Mouse (Mus musculus) megakaryocyte, embryonic 14.5 days (primary cell): ENCODE measurements around the gene Pacsin1. TPM values are rescaled to one million over a fixed set of nuclear protein-coding genes. Genes with fewer than 3 reads are reported as not detected.

Experiments used
- H3K27me3 ChIP-seq: replicated peaks from 2 replicates; pipeline ENCODE3; 2012; ENCODE audit warnings: inconsistent platforms
- H3K36me3 ChIP-seq: replicated peaks from 2 replicates; pipeline ENCODE3; 2012; ENCODE audit warnings: low read length, inconsistent platforms, mixed read lengths
- H3K4me1 ChIP-seq: 2 replicates; pipeline ENCODE4 v1.6.1; 2012; ENCODE audit warnings: inconsistent platforms
- H3K4me3 ChIP-seq: replicated peaks from 2 replicates; pipeline ENCODE3; 2012; ENCODE audit warnings: moderate library complexity, mild to moderate bottlenecking, inconsistent platforms
- H3K9me3 ChIP-seq: 2 replicates; pipeline ENCODE4 v1.6.1; 2012; ENCODE audit warnings: inconsistent platforms
- FLI1 ChIP-seq: IDR thresholded peaks from 2 replicates; pipeline ENCODE4 v1.6.1; 2012; ENCODE audit warnings: low read length, inconsistent platforms, mixed read lengths
- GATA1 ChIP-seq: IDR thresholded peaks from 3 replicates; pipeline ENCODE4 v1.6.1; 2012; ENCODE audit warnings: mixed read lengths, low read length, inconsistent platforms, borderline replicate concordance
- polyA plus RNA-seq: library from polyadenylated mRNA; stranded (reverse); fragments of >175 nt; gene quantifications from 2 replicates; pipeline ENCODE4 v1.2.3, GENCODE M21; 2012; ENCODE audit warnings: low replicate concordance; ENCODE audit not compliant: insufficient read depth

Gene Pacsin1
- polyA plus RNA-seq, 1 experiment = 0.36 TPM

- Histone ChIP-seq H3K27me3 (peaks cover 83% of the 10 kb centered on the region), H3K4me1 (peaks cover 32% of the 10 kb centered on the region), H3K9me3 (peaks cover 17% of the 10 kb centered on the region), H3K36me3 (no peaks in the 10 kb centered on the region), H3K4me3 (no peak overlapping the region)
- no peak for TF ChIP-seq FLI1
- no peak for TF ChIP-seq GATA1
These were observed 3.1 kb upstream of the Pacsin1 start for GRCm38 (mm10) chr17:27652046-27652790.

GRCm38 (mm10) chr17:27653253-27653959 lies 1.9 kb upstream of the Pacsin1 start:
- Histone ChIP-seq H3K4me1 (peaks cover 32% of the 10 kb centered on the region), H3K27me3 (peaks cover 81% of the 10 kb centered on the region), H3K4me3 (no peak overlapping the region), H3K36me3 (no peaks in the 10 kb centered on the region), H3K9me3 (peaks cover 11% of the 10 kb centered on the region)
- TF ChIP-seq FLI1 = no peak
- TF ChIP-seq GATA1 = no peak

GRCm38 (mm10) chr17:27656011-27656399 lies 696 bp downstream of the Pacsin1 start:
- peaks cover 20% of the 10 kb centered on the region for H3K4me1 ChIP-seq
- H3K9me3 ChIP-seq = peaks cover 23% of the 10 kb centered on the region
- peaks cover 72% of the 10 kb centered on the region for H3K27me3 ChIP-seq
- H3K36me3 ChIP-seq = no peaks in the 10 kb centered on the region
- H3K4me3 ChIP-seq = peak overlapping the region; percentile 83
- TF ChIP-seq FLI1 (no peak), GATA1 (no peak)

GRCm38 (mm10) chr17:27656414-27656813 lies 1.1 kb downstream of the Pacsin1 start:
- Histone ChIP-seq H3K9me3 (peaks cover 23% of the 10 kb centered on the region), H3K36me3 (no peaks in the 10 kb centered on the region), H3K4me1 (peaks cover 20% of the 10 kb centered on the region), H3K27me3 (peaks cover 70% of the 10 kb centered on the region), H3K4me3 (no peak overlapping the region)
- no peak for TF ChIP-seq GATA1

GRCm38 (mm10) chr17:27657123-27657522 lies 1.8 kb downstream of the Pacsin1 start:
- Histone ChIP-seq H3K9me3 (peaks cover 23% of the 10 kb centered on the region), H3K4me3 (no peak overlapping the region), H3K4me1 (peaks cover 20% of the 10 kb centered on the region), H3K27me3 (peaks cover 66% of the 10 kb centered on the region), H3K36me3 (no peaks in the 10 kb centered on the region)
- TF ChIP-seq GATA1 (no peak), FLI1 (no peak)

GRCm38 (mm10) chr17:27658767-27659166 lies 3.5 kb downstream of the Pacsin1 start:
- Histone ChIP-seq H3K9me3 (peaks cover 19% of the 10 kb centered on the region), H3K36me3 (no peaks in the 10 kb centered on the region), H3K27me3 (peaks cover 56% of the 10 kb centered on the region), H3K4me1 (peaks cover 20% of the 10 kb centered on the region), H3K4me3 (no peak overlapping the region)
- TF ChIP-seq FLI1 = no peak
- TF ChIP-seq GATA1 = no peak

- H3K4me1 ChIP-seq = peaks cover 15% of the 10 kb centered on the region
- H3K4me3 ChIP-seq = no peak overlapping the region
- peaks cover 6% of the 10 kb centered on the region for H3K9me3 ChIP-seq
- peaks cover 33% of the 10 kb centered on the region for H3K27me3 ChIP-seq
- TF ChIP-seq FLI1 (no peak), GATA1 (no peak)
- H3K36me3 ChIP-seq = no peaks in the 10 kb centered on the region
These were observed 16.4 kb downstream of the Pacsin1 start for GRCm38 (mm10) chr17:27671720-27672119.

GRCm38 (mm10) chr17:27673945-27674344 lies 18.6 kb downstream of the Pacsin1 start:
- peaks cover 6% of the 10 kb centered on the region for H3K9me3 ChIP-seq
- no peak overlapping the region for H3K4me3 ChIP-seq
- H3K4me1 ChIP-seq = peaks cover 14% of the 10 kb centered on the region
- TF ChIP-seq GATA1 = no peak
- no peak for TF ChIP-seq FLI1
- H3K36me3 ChIP-seq = no peaks in the 10 kb centered on the region
- H3K27me3 ChIP-seq = peaks cover 43% of the 10 kb centered on the region

GRCm38 (mm10) chr17:27675453-27675852 lies 20.1 kb downstream of the Pacsin1 start:
- no peak for TF ChIP-seq GATA1
- no peak for TF ChIP-seq FLI1
- H3K27me3 ChIP-seq = peaks cover 41% of the 10 kb centered on the region
- peaks cover 20% of the 10 kb centered on the region for H3K4me1 ChIP-seq
- no peak overlapping the region for H3K4me3 ChIP-seq
- H3K9me3 ChIP-seq = peaks cover 6% of the 10 kb centered on the region
- H3K36me3 ChIP-seq = no peaks in the 10 kb centered on the region

GRCm38 (mm10) chr17:27676270-27676669 lies 21.0 kb downstream of the Pacsin1 start:
- no peak for TF ChIP-seq GATA1
- no peak for TF ChIP-seq FLI1
- Histone ChIP-seq H3K4me1 (peaks cover 20% of the 10 kb centered on the region), H3K27me3 (peaks cover 43% of the 10 kb centered on the region), H3K4me3 (no peak overlapping the region), H3K36me3 (no peaks in the 10 kb centered on the region), H3K9me3 (peaks cover 11% of the 10 kb centered on the region)
